In the genomic region with DNA sequence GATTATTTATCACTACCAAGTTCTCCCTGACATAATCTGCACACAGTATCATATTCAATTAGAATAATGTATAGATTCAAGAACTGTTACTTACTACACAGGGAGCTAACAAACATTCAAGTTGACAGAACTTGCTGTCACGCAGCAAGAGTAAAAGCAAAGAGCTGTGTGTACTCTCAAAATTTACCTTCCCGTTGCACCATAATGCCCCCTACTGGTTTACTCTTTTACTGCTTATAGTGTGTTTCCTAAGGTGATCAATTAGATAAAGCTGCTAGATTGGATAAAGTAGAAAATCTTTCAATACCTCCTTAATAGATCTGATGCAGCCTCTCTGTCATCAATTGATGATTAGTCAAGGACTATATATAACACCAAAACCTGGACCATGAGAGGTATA, we compare ENCODE assay signal across 18 mouse cellular contexts.
DNase-seq lines count a peak whose midpoint lies in the region; ATAC-seq and TF ChIP-seq lines count a peak whose summit lies in the region.
"Had no signal": no experiment of that assay in that cellular context is flagged by ENCODE, and none has a peak within 500 bp of the region (broad histone marks: within the 10 kb centered on the region; RNA-seq: fewer than 3 reads in every experiment).

No protein-coding gene starts in this region.

- no peak overlapping the region for H3K9ac ChIP-seq in hindbrain, embryonic 11.5 days (ENCODE audit: low read depth, low read length)
- no peak overlapping the region for H3K9ac ChIP-seq in hindbrain, embryonic 14.5 days
- H3K9ac ChIP-seq in stomach, postnatal 0 days (ENCODE audit: low read length) = no peak overlapping the region
- H3K9ac ChIP-seq: embryonic facial prominence, embryonic 12.5 days; heart, embryonic 13.5 days had no signal

- 54% methylated on average over 2 of the region's 2 CpGs for WGBS in hindbrain, embryonic 11.5 days
- WGBS in hindbrain, embryonic 14.5 days = 37% methylated on average over 2 of the region's 2 CpGs
- WGBS in stomach, postnatal 0 days = 61% methylated on average over 2 of the region's 2 CpGs

- H3K27ac ChIP-seq in hindbrain, embryonic 11.5 days (ENCODE audit: low read depth, low read length) = no peak overlapping the region
- no peak overlapping the region for H3K27ac ChIP-seq in hindbrain, embryonic 14.5 days
- no peak overlapping the region for H3K27ac ChIP-seq in stomach, postnatal 0 days (replicated peaks)
- H3K27ac ChIP-seq: embryonic facial prominence, embryonic 12.5 days; forebrain, embryonic 10.5 days; heart, embryonic 13.5 days; hindbrain, embryonic 10.5 days had no signal

- TF ChIP-seq CTCF in stomach, postnatal 0 days (IDR thresholded peaks at IDR 0.05; ENCODE audit: low read depth) = peak; percentile 32

- no peak overlapping the region for H3K4me2 ChIP-seq in hindbrain, embryonic 11.5 days (replicated peaks; ENCODE audit: low read depth, low read length)
- no peak overlapping the region for H3K4me2 ChIP-seq in hindbrain, embryonic 14.5 days (replicated peaks)
- no peak overlapping the region for H3K4me2 ChIP-seq in stomach, postnatal 0 days (replicated peaks; ENCODE audit: low read depth)
- H3K4me2 ChIP-seq: embryonic facial prominence, embryonic 12.5 days; heart, embryonic 13.5 days had no signal

- H3K4me3 ChIP-seq in hindbrain, embryonic 11.5 days (ENCODE audit: low read depth, low read length) = no peak overlapping the region
- no peak overlapping the region for H3K4me3 ChIP-seq in hindbrain, embryonic 14.5 days (replicated peaks; ENCODE audit: low read length)
- H3K4me3 ChIP-seq in stomach, postnatal 0 days (ENCODE audit: low read depth, low read length) = no peak overlapping the region
- H3K4me3 ChIP-seq: embryonic facial prominence, embryonic 12.5 days; forebrain, embryonic 10.5 days; heart, embryonic 13.5 days; hindbrain, embryonic 10.5 days; megakaryocyte, embryonic 14.5 days had no signal

- DNase-seq in adrenal gland, postnatal 10 days = peak; percentile 5
- DNase-seq in adrenal gland, postnatal 25 days = no peak
- peak; percentile 12 for DNase-seq in hindbrain, embryonic 11.5 days (ENCODE audit: low spot score)
- no peak for DNase-seq in hindbrain, embryonic 14.5 days (ENCODE audit: low spot score)
- DNase-seq in lung, postnatal 36 days = peak; percentile 8
- DNase-seq in lung, adult 18-20 months = no peak
- DNase-seq in stomach, postnatal 0 days (ENCODE audit: low spot score) = no peak
- DNase-seq in adrenal gland, adult 18-20 months (ENCODE audit: low spot score in 2 of 2) = no peak
- DNase-seq: gastrocnemius, postnatal 14 days; kidney, adult 8-10 months; layer of hippocampus, adult 9-11 months; left cerebral cortex, postnatal 4 days; spleen, adult 18-20 months had no signal

- ATAC-seq in hindbrain, embryonic 11.5 days (ENCODE audit: low FRiP score) = no peak
- ATAC-seq in hindbrain, embryonic 14.5 days (ENCODE audit: low FRiP score) = no peak
- no peak for ATAC-seq in stomach, postnatal 0 days (ENCODE audit: low FRiP score, low TSS enrichment)

- TF ChIP-seq EP300 in stomach, postnatal 0 days (optimal IDR thresholded peaks at IDR 0.05) = no peak

- no peaks in the 10 kb centered on the region for H3K9me3 ChIP-seq in hindbrain, embryonic 11.5 days (ENCODE audit: control insufficient read depth, low read length)
- no peaks in the 10 kb centered on the region for H3K9me3 ChIP-seq in hindbrain, embryonic 14.5 days (ENCODE audit: control insufficient read depth, low read length)
- H3K9me3 ChIP-seq in stomach, postnatal 0 days (ENCODE audit: control insufficient read depth, low read length) = no peaks in the 10 kb centered on the region
- H3K9me3 ChIP-seq: embryonic facial prominence, embryonic 12.5 days; forebrain, embryonic 10.5 days; heart, embryonic 13.5 days; hindbrain, embryonic 10.5 days; megakaryocyte, embryonic 14.5 days had no signal

- no peaks in the 10 kb centered on the region for H3K27me3 ChIP-seq in hindbrain, embryonic 11.5 days (ENCODE audit: control insufficient read depth, insufficient read depth, low read length)
- H3K27me3 ChIP-seq in hindbrain, embryonic 14.5 days (ENCODE audit: control insufficient read depth, insufficient read depth, low read length) = no peaks in the 10 kb centered on the region
- no peaks in the 10 kb centered on the region for H3K27me3 ChIP-seq in stomach, postnatal 0 days (ENCODE audit: control insufficient read depth, insufficient read depth, low read length)
- H3K27me3 ChIP-seq: embryonic facial prominence, embryonic 12.5 days; heart, embryonic 13.5 days; megakaryocyte, embryonic 14.5 days had no signal

- H3K4me1 ChIP-seq in hindbrain, embryonic 11.5 days (replicated peaks; ENCODE audit: control insufficient read depth, insufficient read depth, low read length) = no peaks in the 10 kb centered on the region
- peaks cover 4% of the 10 kb centered on the region; the same call in 1 of the 2 replicates for H3K4me1 ChIP-seq in hindbrain, embryonic 14.5 days (replicated peaks; ENCODE audit: control insufficient read depth, insufficient read depth, low read length)
- no peaks in the 10 kb centered on the region for H3K4me1 ChIP-seq in stomach, postnatal 0 days (replicated peaks; ENCODE audit: control insufficient read depth, insufficient read depth)
- H3K4me1 ChIP-seq: embryonic facial prominence, embryonic 12.5 days; forebrain, embryonic 10.5 days; heart, embryonic 13.5 days; megakaryocyte, embryonic 14.5 days had no signal

- H3K36me3 ChIP-seq in hindbrain, embryonic 11.5 days (ENCODE audit: control insufficient read depth, insufficient read depth, low read length) = no peaks in the 10 kb centered on the region
- no peaks in the 10 kb centered on the region for H3K36me3 ChIP-seq in hindbrain, embryonic 14.5 days (replicated peaks; ENCODE audit: control insufficient read depth, insufficient read depth)
- H3K36me3 ChIP-seq in stomach, postnatal 0 days (ENCODE audit: control insufficient read depth, insufficient read depth, low read length) = no peaks in the 10 kb centered on the region
- H3K36me3 ChIP-seq: embryonic facial prominence, embryonic 12.5 days; forebrain, embryonic 10.5 days; heart, embryonic 13.5 days; hindbrain, embryonic 10.5 days had no signal

Comparison
In these comparisons a context has a peak if more than half of its experiments do, and no peak if none do; other contexts are left out.
1. DNase-seq: peak in adrenal gland, postnatal 10 days (single experiment), hindbrain, embryonic 11.5 days (single experiment) and lung, postnatal 36 days (single experiment); none in adrenal gland, postnatal 25 days (single experiment), hindbrain, embryonic 14.5 days (single experiment), lung, adult 18-20 months (0 of 2), stomach, postnatal 0 days (single experiment) and adrenal gland, adult 18-20 months (0 of 2).